Mouse (Mus musculus): ENCODE measurements at regions not wholly inside any gene's neighbourhood (a gene's known extent, or its start where the extent isn't known, plus 50 kb on each side); places are given as distances from the start of the nearest gene placed in this dataset.

DNA sequence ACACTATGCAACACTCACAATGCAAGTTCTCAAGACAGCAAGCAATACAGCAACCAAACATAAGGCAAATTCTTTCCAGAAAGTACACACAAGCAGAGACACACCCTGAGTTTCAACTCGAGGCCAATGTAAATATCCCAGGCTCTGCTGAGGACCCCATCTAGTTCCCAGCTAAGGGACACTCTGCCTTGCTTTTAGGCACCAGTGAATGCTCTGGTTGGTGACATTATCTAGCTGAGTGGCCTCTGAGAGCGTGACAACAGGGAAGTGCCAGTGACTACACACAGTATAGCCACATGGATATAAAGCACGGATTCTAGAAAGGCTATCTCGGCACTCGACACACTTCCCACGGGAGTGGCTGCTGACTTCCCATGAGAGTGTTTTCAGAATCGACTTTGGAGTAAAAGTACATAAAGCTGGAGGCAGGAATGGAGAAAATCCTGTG lies 58.3 kb upstream of the St6galnac3 start:
- TF ChIP-seq CTCF (IDR thresholded peaks at IDR 0.05; ENCODE audit: borderline replicate concordance, extremely low read depth, insufficient read depth, insufficient read length) (no peak), POLR2A (IDR thresholded peaks at IDR 0.05; ENCODE audit: borderline replicate concordance, extremely low read depth, insufficient read depth, insufficient read length, poor library complexity, severe bottlenecking) (no peak)

All from brain, embryonic 14.5 days (tissue).